Mouse (Mus musculus): ENCODE data around the gene Lrch3.

Gene Lrch3

GRCm38 (mm10) chr16:33015986-33016385 is 102.1 kb downstream of the Lrch3 start:
- no peak for TF ChIP-seq GATA4 (IDR thresholded peaks at IDR 0.05; ENCODE audit: insufficient replicate concordance, low read length)

GRCm38 (mm10) chr16:33017677-33018349 is 103.9 kb downstream of the Lrch3 start:
- no peak for TF ChIP-seq GATA4 (IDR thresholded peaks at IDR 0.05; ENCODE audit: insufficient replicate concordance, low read length)

- TF ChIP-seq GATA4 (IDR thresholded peaks at IDR 0.05; ENCODE audit: insufficient replicate concordance, low read length), result no peak
These were observed 105.3 kb downstream of the Lrch3 start for GRCm38 (mm10) chr16:33019117-33019770.

GRCm38 (mm10) chr16:33021381-33021780 is 107.5 kb downstream of the Lrch3 start:
- no peak for TF ChIP-seq GATA4 (IDR thresholded peaks at IDR 0.05; ENCODE audit: insufficient replicate concordance, low read length)

- TF ChIP-seq GATA4 (IDR thresholded peaks at IDR 0.05; ENCODE audit: insufficient replicate concordance, low read length), result no peak
These were observed 109.8 kb downstream of the Lrch3 start for GRCm38 (mm10) chr16:33023750-33024149.

- TF ChIP-seq GATA4 (IDR thresholded peaks at IDR 0.05; ENCODE audit: insufficient replicate concordance, low read length), result no peak
These were observed 110.7 kb downstream of the Lrch3 start for GRCm38 (mm10) chr16:33024456-33025104.

- TF ChIP-seq GATA4 (IDR thresholded peaks at IDR 0.05; ENCODE audit: insufficient replicate concordance, low read length), result no peak
These were observed 112.5 kb downstream of the Lrch3 start for GRCm38 (mm10) chr16:33026357-33026756.

- TF ChIP-seq GATA4 (IDR thresholded peaks at IDR 0.05; ENCODE audit: insufficient replicate concordance, low read length), result no peak
These were observed 122.1 kb downstream of the Lrch3 start for GRCm38 (mm10) chr16:33036006-33036405.

- TF ChIP-seq GATA4 (IDR thresholded peaks at IDR 0.05; ENCODE audit: insufficient replicate concordance, low read length), result no peak
These were observed 128.8 kb downstream of the Lrch3 start for GRCm38 (mm10) chr16:33042682-33043081.

- no peak for TF ChIP-seq GATA4 (IDR thresholded peaks at IDR 0.05; ENCODE audit: insufficient replicate concordance, low read length)
These were observed 129.4 kb downstream of the Lrch3 start for GRCm38 (mm10) chr16:33043268-33043667.

- TF ChIP-seq GATA4 (IDR thresholded peaks at IDR 0.05; ENCODE audit: insufficient replicate concordance, low read length), result no peak
These were observed 134.1 kb downstream of the Lrch3 start for GRCm38 (mm10) chr16:33048004-33048403.

GRCm38 (mm10) chr16:33048686-33049085 is 134.8 kb downstream of the Lrch3 start:
- TF ChIP-seq GATA4 (IDR thresholded peaks at IDR 0.05; ENCODE audit: insufficient replicate concordance, low read length), result no peak

GRCm38 (mm10) chr16:33049809-33050208 is 135.9 kb downstream of the Lrch3 start:
- no peak for TF ChIP-seq GATA4 (IDR thresholded peaks at IDR 0.05; ENCODE audit: insufficient replicate concordance, low read length)

GRCm38 (mm10) chr16:33053141-33053540 is 139.2 kb downstream of the Lrch3 start:
- TF ChIP-seq GATA4 (IDR thresholded peaks at IDR 0.05; ENCODE audit: insufficient replicate concordance, low read length), result no peak

- no peak for TF ChIP-seq GATA4 (IDR thresholded peaks at IDR 0.05; ENCODE audit: insufficient replicate concordance, low read length)
These were observed 141.8 kb downstream of the Lrch3 start for GRCm38 (mm10) chr16:33055655-33056054.

GRCm38 (mm10) chr16:33056095-33056785 is 142.3 kb downstream of the Lrch3 start, which contains the start of the genes Iqcg and Rpl35a:
TSS of gene Iqcg (minus strand) at chr16:33056218.
TSS of gene Rpl35a (plus strand) at chr16:33056453.
- TF ChIP-seq GATA4 (IDR thresholded peaks at IDR 0.05; ENCODE audit: insufficient replicate concordance, low read length), result peak; percentile 53; the same call in 1 of the 2 replicates
